Mouse (Mus musculus): ENCODE results near the gene Hist2h2bb.

Hist2h2bb gene

GRCm38 (mm10) chr3:96300706-96301529 is 31.4 kb downstream of the Hist2h2bb start:
- DNase-seq (ENCODE audit: low spot score in 2 of 2): no peak

GRCm38 (mm10) chr3:96302076-96302475 is 32.5 kb downstream of the Hist2h2bb start:
- no peak for DNase-seq (ENCODE audit: low spot score in 2 of 2)

DNA sequence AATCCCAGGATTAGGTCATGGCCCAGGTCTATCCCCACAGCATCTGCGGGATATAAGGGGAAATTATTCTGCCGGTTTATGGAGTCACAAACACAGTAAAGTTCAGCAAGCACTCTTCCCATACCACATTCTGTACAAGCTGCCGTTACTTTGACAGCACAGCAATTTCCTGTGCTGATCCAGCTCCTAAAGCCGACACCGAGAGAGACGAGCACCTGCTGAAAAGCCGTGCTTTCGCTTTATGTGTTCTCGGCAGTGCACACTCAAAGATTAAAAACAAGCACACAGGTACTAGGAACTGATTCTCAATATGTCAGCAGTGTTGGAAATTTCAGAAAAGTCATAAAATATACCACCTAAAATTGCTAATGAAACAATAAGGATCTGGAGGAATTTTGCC is 37.0 kb downstream of the Hist2h2bb start:
- DNase-seq (ENCODE audit: low spot score in 2 of 2): no peak

GRCm38 (mm10) chr3:96309441-96309840 is 39.9 kb downstream of the Hist2h2bb start:
- DNase-seq (ENCODE audit: low spot score in 2 of 2): no peak

DNA sequence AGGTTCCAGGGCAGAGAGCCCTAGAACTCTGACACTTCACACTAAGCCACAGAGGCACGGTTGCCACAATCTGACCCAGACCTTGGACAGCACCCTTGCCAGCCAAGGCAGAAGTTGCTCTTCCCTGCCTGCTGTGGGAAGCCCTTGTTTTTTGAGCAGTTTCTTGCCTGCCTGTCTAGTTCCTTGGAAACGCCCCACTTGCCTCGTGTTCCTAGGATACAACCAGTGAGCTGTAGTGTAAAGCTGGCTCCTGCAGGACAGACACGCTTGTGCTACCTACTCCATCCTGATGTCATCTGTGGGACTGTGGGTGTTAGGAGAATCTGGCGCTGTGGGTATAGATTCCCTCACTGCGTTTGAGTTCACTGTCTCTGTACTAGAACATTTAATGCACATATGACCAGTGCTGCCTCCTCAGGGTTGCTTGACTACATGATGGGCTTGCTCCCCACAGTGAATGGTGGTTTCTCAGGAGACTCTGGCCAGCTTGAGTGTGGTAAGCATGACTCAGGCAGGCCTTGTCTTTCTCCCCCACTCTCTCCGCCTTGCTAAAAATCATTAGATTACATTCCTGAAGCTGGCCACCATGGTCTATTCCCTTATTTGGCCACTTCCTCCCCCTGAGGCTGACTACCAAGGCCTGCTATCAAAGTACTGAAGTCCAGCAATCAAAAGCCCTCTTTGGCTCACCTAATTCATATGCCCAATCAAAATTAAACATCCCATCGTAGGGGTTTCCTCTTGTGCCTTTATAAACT is 43.0 kb downstream of the Hist2h2bb start:
- no peak for DNase-seq (ENCODE audit: low spot score in 2 of 2)

All from spleen, postnatal 4 days (tissue).